Mouse (Mus musculus): ENCODE measurements around the gene Acadvl.
"Not testable (repeated sequence)": the region's sequence is repeated elsewhere in the genome, so short reads cannot be mapped to it uniquely, and the experiment has no call there.

Acadvl gene

GRCm38 (mm10) chr11:70026689-70027088 lies 11.5 kb upstream of the Acadvl start:
- DNase-seq: peak; percentile 26 to 40

- DNase-seq: no peak
Observed at GRCm38 (mm10) chr11:70024151-70024514, 8.9 kb upstream of the Acadvl start.

- DNase-seq: no peak
Observed at GRCm38 (mm10) chr11:70023481-70024150, 8.4 kb upstream of the Acadvl start.

GRCm38 (mm10) chr11:70021264-70022132 lies 6.3 kb upstream of the Acadvl start:
- DNase-seq: peak; percentile 97 to 98

- peak; percentile 81 to 86 for DNase-seq
Observed at GRCm38 (mm10) chr11:70020731-70021263, 5.6 kb upstream of the Acadvl start.

GRCm38 (mm10) chr11:70020022-70020631 lies 4.9 kb upstream of the Acadvl start:
- no peak for DNase-seq

GRCm38 (mm10) chr11:70019495-70020021 lies 4.3 kb upstream of the Acadvl start:
- no peak for DNase-seq

- peak in 1 of 2 experiments; percentile 51 for DNase-seq
Observed at GRCm38 (mm10) chr11:70018131-70018990, 3.1 kb upstream of the Acadvl start.

- no peak for DNase-seq
Observed at GRCm38 (mm10) chr11:70017199-70017767, 2.1 kb upstream of the Acadvl start.

- no peak for DNase-seq
Observed at GRCm38 (mm10) chr11:70016669-70017068, 1.5 kb upstream of the Acadvl start, which contains the start of gene Dlg4. TSS of gene Dlg4 (plus strand) at chr11:70016942.

- DNase-seq: not testable (repeated sequence)
Observed at GRCm38 (mm10) chr11:70016177-70016576, 966 bp upstream of the Acadvl start.

GRCm38 (mm10) chr11:70015677-70016076 lies 466 bp upstream of the Acadvl start:
- DNase-seq: no peak

- DNase-seq: no peak
Observed at GRCm38 (mm10) chr11:70014051-70014450, 1.2 kb downstream of the Acadvl start.

- DNase-seq: no peak
Observed at GRCm38 (mm10) chr11:70013408-70013807, 1.8 kb downstream of the Acadvl start.

- no peak for DNase-seq
Observed at GRCm38 (mm10) chr11:70012931-70013330, 2.3 kb downstream of the Acadvl start.

- DNase-seq: no peak
Observed at GRCm38 (mm10) chr11:70010961-70011360, 4.2 kb downstream of the Acadvl start.

GRCm38 (mm10) chr11:70010548-70010947 lies 4.7 kb downstream of the Acadvl start:
- no peak for DNase-seq

GRCm38 (mm10) chr11:70010033-70010432 lies 5.2 kb downstream of the Acadvl start:
- no peak for DNase-seq

GRCm38 (mm10) chr11:70005521-70005920 lies 9.7 kb downstream of the Acadvl start:
- DNase-seq: peak in 1 of 2 experiments; percentile 54

- no peak for DNase-seq
Observed at GRCm38 (mm10) chr11:70002471-70002870, 12.7 kb downstream of the Acadvl start.

- peak; percentile 31 to 74 for DNase-seq
Observed at GRCm38 (mm10) chr11:70001865-70002264, 13.3 kb downstream of the Acadvl start.

- no peak for DNase-seq
Observed at GRCm38 (mm10) chr11:70001159-70001558, 14.1 kb downstream of the Acadvl start.
